Mouse (Mus musculus): ENCODE data around the gene Magi1. TPM values are rescaled to one million over a fixed set of nuclear protein-coding genes. Genes with fewer than 3 reads are reported as not detected.

Gene Magi1
- polyA plus RNA-seq, 1 experiment from 2014 or later = 17.1 TPM

DNA sequence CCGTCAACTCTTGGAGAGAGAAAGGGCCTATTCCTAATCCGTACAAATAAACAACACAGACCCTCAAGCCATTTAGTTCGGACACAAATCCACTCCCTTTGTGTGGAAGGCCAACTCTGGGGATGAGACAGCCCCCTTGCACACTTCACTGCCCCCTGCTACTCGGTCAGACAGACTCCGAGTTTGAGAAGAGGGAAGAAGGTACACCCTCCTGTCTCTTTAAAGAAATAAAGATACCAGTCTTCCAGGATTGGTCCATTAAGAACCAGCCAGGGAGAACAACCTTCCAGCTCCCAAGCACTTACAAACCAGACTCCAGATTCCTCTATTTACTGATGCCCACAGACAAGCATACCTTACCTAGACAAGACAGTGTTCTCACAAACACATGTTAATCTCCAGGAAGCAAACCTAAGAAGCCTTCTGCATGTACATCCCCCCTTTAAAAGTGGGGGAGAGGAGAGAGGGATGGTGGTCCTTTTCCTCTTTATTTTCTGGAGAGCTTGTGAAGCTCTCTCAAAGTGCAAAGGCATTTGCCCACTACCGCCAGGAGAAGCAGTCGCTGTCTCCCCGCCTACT is 371.6 kb downstream of the Magi1 start:
- Histone ChIP-seq H3K27ac (peak overlapping the region; percentile 97), H3K9ac (replicated peaks) (peak overlapping the region; percentile 63), H3K9me3 (no peaks in the 10 kb centered on the region), H3K4me1 (replicated peaks) (peaks cover 36% of the 10 kb centered on the region), H3K4me3 (replicated peaks) (peak overlapping the region; percentile 40), H3K4me2 (peak overlapping the region; percentile 70), H3K36me3 (no peaks in the 10 kb centered on the region), H3K27me3 (no peaks in the 10 kb centered on the region)
- 9% methylated on average over 8 of the region's 8 CpGs for WGBS
- ATAC-seq (ENCODE audit: insufficient number of reproducible peaks, insufficient read depth, low FRiP score, low TSS enrichment, low read depth) = no peak

DNA sequence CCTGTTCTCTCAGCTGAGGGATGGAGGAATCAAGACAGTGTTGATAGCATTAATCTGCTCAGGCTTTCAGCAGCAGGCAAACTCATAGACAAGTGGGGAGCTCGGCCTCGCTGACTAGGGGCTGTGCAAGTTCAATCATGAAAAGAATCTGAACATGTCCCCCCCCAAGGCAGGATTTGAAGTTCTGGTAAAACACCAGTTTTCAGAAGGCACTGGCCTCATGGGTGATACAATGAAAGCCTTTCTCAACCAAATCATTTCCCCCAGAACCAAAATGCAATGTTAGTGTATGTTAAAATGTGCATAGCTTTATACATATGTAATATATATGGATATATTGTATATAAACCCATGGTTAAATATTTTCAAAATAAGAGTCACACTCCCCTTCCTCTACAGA is 372.3 kb downstream of the Magi1 start:
- Histone ChIP-seq H3K4me3 (replicated peaks) (peak overlapping the region; percentile 40; the same call in 1 of the 2 replicates), H3K4me2 (peak overlapping the region; percentile 70), H3K9ac (replicated peaks) (peak overlapping the region; percentile 31; the same call in 1 of the 2 replicates), H3K27me3 (no peaks in the 10 kb centered on the region), H3K9me3 (no peaks in the 10 kb centered on the region), H3K4me1 (replicated peaks) (peaks cover 36% of the 10 kb centered on the region), H3K27ac (peak overlapping the region; percentile 64), H3K36me3 (no peaks in the 10 kb centered on the region)
- ATAC-seq (ENCODE audit: insufficient number of reproducible peaks, insufficient read depth, low FRiP score, low TSS enrichment, low read depth) = no peak
- 62% methylated on average over 2 of the region's 2 CpGs for WGBS

DNA sequence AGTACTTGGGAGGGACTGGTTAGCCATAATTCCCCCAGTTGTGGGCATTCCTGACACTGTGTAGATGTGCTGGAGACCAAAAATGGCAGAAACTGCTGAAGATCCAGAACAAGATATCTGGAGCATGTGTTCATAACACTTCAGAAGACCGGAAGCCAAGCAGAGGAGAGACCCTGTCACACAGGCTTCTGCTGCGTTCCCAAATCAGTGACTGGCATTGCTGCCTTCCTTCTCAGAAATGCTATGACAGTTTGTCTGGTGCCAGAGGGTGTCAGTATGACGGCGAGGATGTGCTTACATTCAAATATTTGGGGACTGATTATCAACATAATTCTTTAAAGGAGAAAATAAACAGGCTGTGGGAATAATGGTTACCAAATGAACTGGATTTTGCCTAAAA is 373.7 kb downstream of the Magi1 start:
- WGBS = 88% methylated on average over 4 of the region's 4 CpGs
- peaks cover 36% of the 10 kb centered on the region for H3K4me1 ChIP-seq (replicated peaks)
- no peaks in the 10 kb centered on the region for H3K27me3 ChIP-seq
- no peak for ATAC-seq (ENCODE audit: insufficient number of reproducible peaks, insufficient read depth, low FRiP score, low TSS enrichment, low read depth)
- H3K36me3 ChIP-seq = no peaks in the 10 kb centered on the region
- H3K4me3 ChIP-seq (replicated peaks) = no peak overlapping the region
- H3K9ac ChIP-seq (replicated peaks) = no peak overlapping the region
- H3K4me2 ChIP-seq = no peak overlapping the region
- H3K9me3 ChIP-seq = no peaks in the 10 kb centered on the region
- no peak overlapping the region for H3K27ac ChIP-seq

DNA sequence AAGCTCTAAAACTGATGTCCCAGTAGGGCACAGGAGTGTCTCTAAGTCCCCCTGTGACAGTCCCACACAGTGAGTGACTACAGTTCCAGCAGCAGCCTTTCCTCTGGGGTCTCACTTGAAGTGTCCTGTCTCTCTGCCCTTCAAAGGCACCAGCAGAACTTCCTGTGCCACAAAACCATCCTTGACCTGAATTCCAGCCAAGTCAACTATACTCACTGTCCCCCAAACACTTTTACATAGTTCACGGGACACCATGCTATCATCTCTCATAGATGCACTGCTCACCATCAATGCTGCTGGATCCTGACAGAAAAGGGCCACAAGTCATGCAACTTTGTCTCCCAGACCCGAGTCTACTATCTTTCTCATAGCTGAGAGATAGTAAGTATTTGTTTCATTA is 378.7 kb downstream of the Magi1 start:
- Histone ChIP-seq H3K36me3 (no peaks in the 10 kb centered on the region), H3K4me2 (no peak overlapping the region), H3K27ac (no peak overlapping the region), H3K9ac (replicated peaks) (no peak overlapping the region), H3K4me1 (replicated peaks) (peaks cover 4% of the 10 kb centered on the region; the same call in 1 of the 2 replicates), H3K27me3 (no peaks in the 10 kb centered on the region), H3K4me3 (replicated peaks) (no peak overlapping the region), H3K9me3 (no peaks in the 10 kb centered on the region)
- ATAC-seq (ENCODE audit: insufficient number of reproducible peaks, insufficient read depth, low FRiP score, low TSS enrichment, low read depth) = no peak
- 83% methylated on average over 2 of the region's 2 CpGs for WGBS

DNA sequence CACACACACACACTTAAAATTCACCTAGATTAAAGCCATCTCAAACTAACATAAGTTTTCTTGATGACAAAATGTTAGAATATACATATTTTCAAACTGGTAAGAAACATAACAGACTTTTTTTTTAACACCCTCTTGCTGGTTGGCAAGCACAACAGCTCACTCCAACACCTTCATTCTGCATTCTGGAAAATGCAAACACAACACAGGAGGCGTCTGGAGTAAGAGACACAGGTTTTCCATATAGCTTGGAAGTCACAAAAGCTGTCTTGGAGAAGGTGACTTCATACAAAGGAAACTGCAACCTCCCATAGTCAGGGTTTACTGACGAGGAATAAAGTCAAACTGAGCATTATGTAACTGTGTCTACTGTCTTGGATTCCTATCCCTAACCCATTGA is 381.5 kb downstream of the Magi1 start:
- WGBS = 84% methylated on average over 2 of the region's 2 CpGs
- peaks cover 5% of the 10 kb centered on the region; the same call in 1 of the 2 replicates for H3K4me1 ChIP-seq (replicated peaks)
- no peak overlapping the region for H3K9ac ChIP-seq (replicated peaks)
- H3K27ac ChIP-seq = no peak overlapping the region
- no peaks in the 10 kb centered on the region for H3K36me3 ChIP-seq
- no peak overlapping the region for H3K4me3 ChIP-seq (replicated peaks)
- H3K27me3 ChIP-seq = no peaks in the 10 kb centered on the region
- ATAC-seq (ENCODE audit: insufficient number of reproducible peaks, insufficient read depth, low FRiP score, low TSS enrichment, low read depth) = no peak
- no peak overlapping the region for H3K4me2 ChIP-seq
- no peaks in the 10 kb centered on the region for H3K9me3 ChIP-seq

DNA sequence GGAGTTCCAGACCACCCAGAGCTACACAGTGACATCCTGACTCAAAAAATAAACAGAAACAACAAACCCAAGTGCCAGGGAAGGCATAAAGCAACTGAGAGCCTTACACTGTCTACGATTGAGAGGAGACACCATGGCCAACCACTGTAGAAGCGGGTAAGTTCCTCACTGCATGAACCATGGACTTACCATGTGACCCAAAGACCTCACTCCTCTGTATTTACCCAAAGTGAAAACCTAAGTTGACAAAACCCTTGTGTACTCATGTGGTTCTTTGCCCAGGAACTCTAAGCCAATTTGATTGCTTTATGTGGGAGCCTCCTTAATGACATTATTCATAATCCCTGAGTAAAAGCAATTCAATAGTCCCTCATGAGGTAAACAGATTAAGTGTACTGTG is 382.3 kb downstream of the Magi1 start:
- no peak overlapping the region for H3K9ac ChIP-seq (replicated peaks)
- no peak overlapping the region for H3K4me3 ChIP-seq (replicated peaks)
- no peak for ATAC-seq (ENCODE audit: insufficient number of reproducible peaks, insufficient read depth, low FRiP score, low TSS enrichment, low read depth)
- no peaks in the 10 kb centered on the region for H3K27me3 ChIP-seq
- H3K27ac ChIP-seq = no peak overlapping the region
- 97% methylated on average over 2 of the region's 2 CpGs for WGBS
- H3K36me3 ChIP-seq = no peaks in the 10 kb centered on the region
- H3K4me1 ChIP-seq (replicated peaks) = peaks cover 5% of the 10 kb centered on the region; the same call in 1 of the 2 replicates
- H3K4me2 ChIP-seq = no peak overlapping the region
- H3K9me3 ChIP-seq = no peaks in the 10 kb centered on the region

DNA sequence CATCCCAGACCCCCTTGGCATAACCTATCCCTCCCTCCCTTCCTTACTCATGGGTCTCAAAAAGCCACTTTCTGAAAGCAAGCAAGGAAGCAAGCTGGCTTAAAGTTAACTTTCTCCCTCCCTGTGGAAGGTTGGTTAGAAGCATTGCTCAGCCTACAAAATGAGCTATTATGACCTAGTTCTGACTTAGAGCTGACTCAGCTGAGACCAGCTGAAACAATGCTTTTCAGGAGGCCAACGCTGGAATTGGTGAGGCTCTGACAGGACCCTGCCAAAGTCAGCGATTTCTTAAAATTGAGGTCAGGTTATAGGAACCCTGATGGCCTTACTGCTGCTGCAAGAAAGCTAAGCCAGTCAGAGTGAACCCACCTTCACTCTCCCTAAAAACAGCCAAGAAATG is 386.2 kb downstream of the Magi1 start:
- H3K4me2 ChIP-seq = no peak overlapping the region
- WGBS = 83% methylated on average over 2 of the region's 2 CpGs
- no peak for ATAC-seq (ENCODE audit: insufficient number of reproducible peaks, insufficient read depth, low FRiP score, low TSS enrichment, low read depth)

DNA sequence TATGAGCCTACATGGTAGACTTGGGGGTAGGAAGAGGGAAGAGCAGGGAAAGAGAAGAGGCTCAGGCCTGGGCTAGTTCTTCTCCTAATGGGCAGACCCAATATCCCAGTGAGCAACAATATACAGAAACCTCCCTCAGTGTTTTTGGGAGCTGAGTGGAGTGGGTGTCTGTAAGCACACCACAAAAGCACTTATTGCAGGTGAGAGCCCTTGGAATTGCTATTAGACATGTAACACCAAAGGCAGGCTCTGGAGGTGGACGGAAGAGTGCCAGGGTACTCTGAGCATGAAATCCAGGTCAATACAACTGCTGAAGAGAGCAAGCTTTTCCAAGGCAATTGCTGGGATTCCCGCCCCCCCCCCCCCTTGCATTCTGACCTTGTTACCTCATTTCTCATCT is 388.0 kb downstream of the Magi1 start:
- Histone ChIP-seq H3K27ac (no peak overlapping the region), H3K4me2 (no peak overlapping the region), H3K4me1 (replicated peaks) (peaks cover 12% of the 10 kb centered on the region), H3K9me3 (no peaks in the 10 kb centered on the region), H3K4me3 (replicated peaks) (no peak overlapping the region), H3K36me3 (no peaks in the 10 kb centered on the region), H3K9ac (replicated peaks) (no peak overlapping the region), H3K27me3 (no peaks in the 10 kb centered on the region)
- 68% methylated on average over 2 of the region's 2 CpGs for WGBS
- ATAC-seq (ENCODE audit: insufficient number of reproducible peaks, insufficient read depth, low FRiP score, low TSS enrichment, low read depth) = no peak

More for the DNA sequence above, 386.2 kb downstream of the Magi1 start:
- H3K9ac ChIP-seq (replicated peaks) = no peak overlapping the region
- H3K27me3 ChIP-seq = no peaks in the 10 kb centered on the region
- peaks cover 11% of the 10 kb centered on the region for H3K4me1 ChIP-seq (replicated peaks)
- H3K4me3 ChIP-seq (replicated peaks) = no peak overlapping the region
- H3K9me3 ChIP-seq = no peaks in the 10 kb centered on the region
- H3K27ac ChIP-seq = no peak overlapping the region
- H3K36me3 ChIP-seq = no peaks in the 10 kb centered on the region

DNA sequence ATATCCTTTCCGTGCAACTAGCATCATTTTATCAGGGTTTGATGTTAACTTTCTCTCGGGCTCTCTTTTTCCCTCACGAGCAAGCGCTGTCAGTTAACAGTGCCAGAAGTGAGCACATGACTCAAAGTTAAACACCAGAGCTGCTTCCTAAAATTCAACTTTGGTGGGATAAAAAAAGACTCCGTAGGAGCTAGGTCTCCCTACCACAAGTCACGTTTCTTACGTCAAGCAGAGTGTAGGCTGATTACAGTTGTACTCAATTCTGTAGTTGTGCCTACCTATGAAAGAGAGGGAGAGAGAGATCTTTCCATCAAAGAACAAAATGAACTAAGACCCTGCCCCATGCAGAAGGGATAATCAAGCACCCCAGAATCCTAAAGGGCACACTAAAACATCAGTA is 389.8 kb downstream of the Magi1 start:
- Histone ChIP-seq H3K27me3 (no peaks in the 10 kb centered on the region), H3K4me3 (replicated peaks) (no peak overlapping the region), H3K9me3 (no peaks in the 10 kb centered on the region), H3K27ac (no peak overlapping the region), H3K4me1 (replicated peaks) (peaks cover 7% of the 10 kb centered on the region; the same call in 1 of the 2 replicates), H3K9ac (replicated peaks) (no peak overlapping the region), H3K4me2 (no peak overlapping the region), H3K36me3 (no peaks in the 10 kb centered on the region)
- 80% methylated on average over 7 of the region's 7 CpGs for WGBS
- no peak for ATAC-seq (ENCODE audit: insufficient number of reproducible peaks, insufficient read depth, low FRiP score, low TSS enrichment, low read depth)

DNA sequence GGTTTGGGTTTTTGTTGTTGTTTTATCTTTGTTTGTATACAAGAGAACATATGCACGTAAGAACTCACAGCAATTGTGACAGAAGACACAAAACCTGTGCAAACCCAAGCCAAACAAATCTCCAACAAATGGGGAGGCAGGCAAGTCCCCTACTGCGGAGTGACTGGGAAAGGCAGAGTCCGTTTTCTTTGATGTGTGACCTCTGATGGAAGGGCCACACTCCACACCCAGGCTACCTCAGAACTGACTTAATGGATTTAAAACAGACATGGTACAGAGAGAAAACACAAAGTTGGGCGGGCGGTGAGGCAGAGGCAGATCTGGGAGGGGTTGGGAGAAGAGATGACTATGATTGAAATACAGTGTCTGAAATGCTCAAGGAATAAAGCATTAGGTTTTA is 390.8 kb downstream of the Magi1 start:
- peaks cover 7% of the 10 kb centered on the region; the same call in 1 of the 2 replicates for H3K4me1 ChIP-seq (replicated peaks)
- H3K9ac ChIP-seq (replicated peaks) = no peak overlapping the region
- H3K4me2 ChIP-seq = no peak overlapping the region
- H3K9me3 ChIP-seq = no peaks in the 10 kb centered on the region
- H3K36me3 ChIP-seq = no peaks in the 10 kb centered on the region
- no peak overlapping the region for H3K27ac ChIP-seq
- 16% methylated on average over 5 of the region's 5 CpGs for WGBS
- H3K27me3 ChIP-seq = no peaks in the 10 kb centered on the region
- no peak for ATAC-seq (ENCODE audit: insufficient number of reproducible peaks, insufficient read depth, low FRiP score, low TSS enrichment, low read depth)
- H3K4me3 ChIP-seq (replicated peaks) = no peak overlapping the region

DNA sequence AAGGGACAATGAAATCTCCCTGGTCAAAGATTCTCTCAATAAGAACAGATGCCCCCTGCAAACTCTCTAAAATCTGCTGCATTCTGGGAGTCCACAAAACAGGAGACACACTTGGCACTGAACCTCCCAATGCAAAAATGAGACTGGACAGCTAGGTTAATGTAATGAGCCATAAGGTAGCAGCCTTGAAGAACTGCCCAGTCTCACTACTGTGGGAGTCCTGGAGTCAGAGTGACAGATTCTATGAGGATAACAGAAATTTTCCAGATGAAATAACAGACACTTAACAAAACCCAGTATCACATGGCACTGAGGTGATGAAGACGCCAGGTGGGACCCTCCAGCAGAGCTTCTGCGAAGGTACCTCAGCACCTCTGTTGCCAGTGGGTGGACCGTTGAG is 393.7 kb downstream of the Magi1 start:
- no peak overlapping the region for H3K27ac ChIP-seq
- no peak overlapping the region for H3K4me3 ChIP-seq (replicated peaks)
- H3K4me1 ChIP-seq (replicated peaks) = peaks cover 7% of the 10 kb centered on the region; the same call in 1 of the 2 replicates
- no peaks in the 10 kb centered on the region for H3K36me3 ChIP-seq
- ATAC-seq (ENCODE audit: insufficient number of reproducible peaks, insufficient read depth, low FRiP score, low TSS enrichment, low read depth) = no peak
- no peaks in the 10 kb centered on the region for H3K9me3 ChIP-seq
- no peak overlapping the region for H3K9ac ChIP-seq (replicated peaks)
- H3K27me3 ChIP-seq = no peaks in the 10 kb centered on the region
- no peak overlapping the region for H3K4me2 ChIP-seq
- WGBS = 90% methylated on average over 3 of the region's 3 CpGs

DNA sequence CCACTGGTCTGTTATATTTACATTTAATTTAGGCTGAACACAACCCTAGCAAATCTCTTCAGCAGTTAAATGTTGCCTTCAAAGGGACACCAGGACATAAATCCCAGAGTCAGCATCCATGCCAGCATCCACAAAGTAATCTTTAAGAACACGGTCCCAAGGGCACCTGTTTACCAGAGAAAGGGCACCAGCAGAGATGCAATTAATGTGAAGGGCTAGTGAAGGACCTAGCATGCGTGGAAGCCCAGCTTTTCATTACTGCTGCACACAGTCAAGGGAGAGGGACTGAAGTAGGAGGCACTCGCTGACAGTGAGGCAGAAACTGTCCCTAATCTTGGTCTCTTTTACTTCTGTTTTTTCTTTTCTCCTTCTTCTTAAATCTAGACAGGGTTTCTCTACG is 406.4 kb downstream of the Magi1 start:
- H3K9ac ChIP-seq (replicated peaks) = no peak overlapping the region
- H3K4me3 ChIP-seq (replicated peaks) = no peak overlapping the region
- no peak overlapping the region for H3K27ac ChIP-seq
- no peak for ATAC-seq (ENCODE audit: insufficient number of reproducible peaks, insufficient read depth, low FRiP score, low TSS enrichment, low read depth)
- 45% methylated on average over 4 of the region's 4 CpGs for WGBS
- H3K4me1 ChIP-seq (replicated peaks) = no peaks in the 10 kb centered on the region
- no peaks in the 10 kb centered on the region for H3K9me3 ChIP-seq
- no peak overlapping the region for H3K4me2 ChIP-seq
- H3K36me3 ChIP-seq = no peaks in the 10 kb centered on the region
- no peaks in the 10 kb centered on the region for H3K27me3 ChIP-seq

Measured in limb, embryonic 12.5 days (tissue).